Mouse (Mus musculus) adrenal gland, postnatal 0 days (tissue): ENCODE data around the gene Ppm1b. TPM values are rescaled to one million over a fixed set of nuclear protein-coding genes. Genes with fewer than 3 reads are reported as not detected.

ENCODE experiments used
- polyA plus RNA-seq: library from polyadenylated mRNA; unstranded; fragments of >200 nt; fragmentation: Nextera tagmentation; extraction: Ambion mirVana; gene quantifications from 2 replicates; pipeline ENCODE4 v1.2.1, GENCODE M21; 2015

The Ppm1b gene
- 52.2 and 67.5 TPM in 2 replicates for polyA plus RNA-seq

GRCm38 (mm10) chr17:84956441-84956840 lies at the start of gene Ppm1b:
TSS of gene Ppm1b (plus strand) at chr17:84956741.

GRCm38 (mm10) chr17:85028093-85028739 lies 71.7 kb downstream of the Ppm1b start, which contains the start of gene Slc3a1:
TSS of gene Slc3a1 (plus strand) at chr17:85028376.

Other genes with a start within 250 kb of the Ppm1b start
- gene Lrpprc, start 166.0 kb upstream of the Ppm1b start, polyA plus RNA-seq = 19.2 and 26.2 TPM in 2 replicates
- gene Slc3a1, start 71.6 kb downstream of the Ppm1b start, polyA plus RNA-seq = 0.19 and 0.52 TPM in 2 replicates
- gene Prepl, start 133.5 kb downstream of the Ppm1b start, polyA plus RNA-seq = 23.7 and 24.3 TPM in 2 replicates
- 8.1 and 8.2 TPM in 2 replicates for gene Camkmt, start 133.8 kb downstream of the Ppm1b start, polyA plus RNA-seq